Mouse (Mus musculus) embryo, embryonic 10 days (tissue): Measurements from ENCODE around the gene Med12.
"Not testable (repeated sequence)": the region's sequence is repeated elsewhere in the genome, so short reads cannot be mapped to it uniquely, and the experiment has no call there.

ENCODE experiments used
- DNase-seq: peaks from one replicate; pipeline ENCODE4 v3.0.0-alpha.2; 2015; ENCODE audit warnings: low spot score

Gene Med12

GRCm38 (mm10) chrX:101299473-101300426, 25.9 kb downstream of the Med12 start:
- peak; percentile 46 for DNase-seq

GRCm38 (mm10) chrX:101300427-101301030, 26.7 kb downstream of the Med12 start:
- peak; percentile 47 for DNase-seq

- no peak for DNase-seq
Observed at GRCm38 (mm10) chrX:101301654-101302053, 27.8 kb downstream of the Med12 start.

GRCm38 (mm10) chrX:101304646-101305045, 30.8 kb downstream of the Med12 start:
- DNase-seq, result no peak

- DNase-seq, result no peak
Observed at GRCm38 (mm10) chrX:101309299-101309698, 35.5 kb downstream of the Med12 start.

GRCm38 (mm10) chrX:101313625-101314359, 40.0 kb downstream of the Med12 start:
- DNase-seq, result peak; percentile 47

- no peak for DNase-seq
Observed at GRCm38 (mm10) chrX:101319775-101320174, 45.9 kb downstream of the Med12 start.

- DNase-seq, result no peak
Observed at GRCm38 (mm10) chrX:101325989-101326899, 52.4 kb downstream of the Med12 start.

- peak; percentile 78 for DNase-seq
Observed at GRCm38 (mm10) chrX:101329372-101330028, 55.7 kb downstream of the Med12 start.

- DNase-seq, result no peak
Observed at GRCm38 (mm10) chrX:101332031-101332374, 58.2 kb downstream of the Med12 start.

GRCm38 (mm10) chrX:101332375-101333211, 58.8 kb downstream of the Med12 start:
- peak; percentile 91 for DNase-seq

- no peak for DNase-seq
Observed at GRCm38 (mm10) chrX:101334606-101335005, 60.8 kb downstream of the Med12 start.

- no peak for DNase-seq
Observed at GRCm38 (mm10) chrX:101338666-101339065, 64.8 kb downstream of the Med12 start.

- not testable (repeated sequence) for DNase-seq
Observed at GRCm38 (mm10) chrX:101342837-101343236, 69.0 kb downstream of the Med12 start.

GRCm38 (mm10) chrX:101345456-101345855, 71.6 kb downstream of the Med12 start:
- no peak for DNase-seq

GRCm38 (mm10) chrX:101346475-101346874, 72.6 kb downstream of the Med12 start:
- no peak for DNase-seq
